Mouse (Mus musculus) adipocyte (in vitro differentiated cells): ENCODE measurements around the gene Susd2.

Experiments
- DNase-seq: peaks from one replicate; pipeline ENCODE4 v3.0.0-alpha.2; 2016; ENCODE audit warnings: low spot score

The Susd2 gene

DNA sequence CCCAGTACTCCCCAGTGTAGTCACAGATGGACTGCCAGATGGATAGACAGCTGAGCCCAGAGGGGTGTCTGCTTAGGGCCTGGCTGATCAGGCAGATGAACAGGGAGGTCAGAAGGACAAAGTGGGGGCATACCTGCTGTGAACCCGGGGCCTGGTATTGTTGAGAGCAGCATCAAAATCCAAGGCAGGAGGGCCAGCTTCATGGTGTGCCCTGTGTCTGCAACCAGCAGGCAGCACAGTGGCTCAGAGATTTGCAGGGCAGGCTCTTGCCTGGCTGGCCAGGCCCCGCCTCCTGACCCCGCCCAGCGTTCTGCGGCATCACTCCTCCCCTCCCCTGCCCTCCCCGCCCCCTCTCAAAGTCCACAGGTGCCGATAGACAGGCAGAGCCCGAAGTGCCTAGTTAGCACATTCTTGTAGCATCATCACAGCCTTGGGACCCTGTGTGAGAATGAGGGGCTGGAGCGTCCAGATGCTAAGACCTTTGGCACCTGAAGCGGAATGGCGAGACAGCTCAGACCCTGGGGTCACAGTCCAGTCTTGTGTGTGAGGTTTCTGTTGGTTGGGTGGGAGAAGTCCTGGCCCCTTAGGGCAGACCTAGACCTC, at the start of gene Susd2:
Susd2 (minus strand) TSS at position 268 of the 603 bp plus-strand sequence.
- no peak for DNase-seq

DNA sequence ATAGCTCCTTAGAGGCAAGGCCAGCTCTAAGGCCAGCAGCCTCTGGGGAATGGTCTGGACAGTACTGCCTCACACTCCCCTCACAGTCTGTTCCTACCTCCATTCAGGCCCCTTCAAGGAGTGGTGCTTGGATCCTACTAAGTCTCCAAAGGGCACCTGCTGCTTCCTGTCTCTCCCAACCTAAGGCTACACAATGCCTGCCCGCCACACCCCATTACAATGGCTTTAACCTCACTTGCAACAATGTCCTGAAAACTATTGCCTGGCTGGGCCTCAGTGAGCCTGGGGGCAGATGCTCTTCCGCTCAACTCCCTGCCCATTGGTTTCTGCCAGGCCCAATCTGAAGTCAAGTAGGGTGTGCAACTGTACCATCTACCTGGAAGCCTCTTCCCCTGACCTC, 44.8 kb upstream of the Susd2 start:
- DNase-seq: no peak

DNA sequence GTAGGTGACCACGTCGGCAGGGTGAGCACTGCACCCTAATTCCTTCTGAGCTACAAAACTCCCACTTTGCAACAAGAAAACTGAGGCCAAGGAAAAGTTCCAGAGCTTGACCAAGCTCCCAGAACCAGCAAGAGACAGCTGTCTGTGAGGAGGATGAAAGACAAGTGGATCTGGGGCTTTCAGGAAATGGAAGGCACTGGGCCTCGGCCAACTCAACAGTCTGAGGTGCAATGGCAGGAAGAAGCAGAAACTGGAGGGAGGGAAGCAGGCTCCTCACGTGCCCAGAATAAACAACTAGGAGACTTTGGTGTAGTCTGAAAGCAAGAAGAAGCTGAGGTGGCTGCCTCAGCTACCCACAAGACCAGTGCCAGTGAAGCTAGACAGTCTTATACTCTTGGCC, 42.9 kb upstream of the Susd2 start:
- DNase-seq: no peak

DNA sequence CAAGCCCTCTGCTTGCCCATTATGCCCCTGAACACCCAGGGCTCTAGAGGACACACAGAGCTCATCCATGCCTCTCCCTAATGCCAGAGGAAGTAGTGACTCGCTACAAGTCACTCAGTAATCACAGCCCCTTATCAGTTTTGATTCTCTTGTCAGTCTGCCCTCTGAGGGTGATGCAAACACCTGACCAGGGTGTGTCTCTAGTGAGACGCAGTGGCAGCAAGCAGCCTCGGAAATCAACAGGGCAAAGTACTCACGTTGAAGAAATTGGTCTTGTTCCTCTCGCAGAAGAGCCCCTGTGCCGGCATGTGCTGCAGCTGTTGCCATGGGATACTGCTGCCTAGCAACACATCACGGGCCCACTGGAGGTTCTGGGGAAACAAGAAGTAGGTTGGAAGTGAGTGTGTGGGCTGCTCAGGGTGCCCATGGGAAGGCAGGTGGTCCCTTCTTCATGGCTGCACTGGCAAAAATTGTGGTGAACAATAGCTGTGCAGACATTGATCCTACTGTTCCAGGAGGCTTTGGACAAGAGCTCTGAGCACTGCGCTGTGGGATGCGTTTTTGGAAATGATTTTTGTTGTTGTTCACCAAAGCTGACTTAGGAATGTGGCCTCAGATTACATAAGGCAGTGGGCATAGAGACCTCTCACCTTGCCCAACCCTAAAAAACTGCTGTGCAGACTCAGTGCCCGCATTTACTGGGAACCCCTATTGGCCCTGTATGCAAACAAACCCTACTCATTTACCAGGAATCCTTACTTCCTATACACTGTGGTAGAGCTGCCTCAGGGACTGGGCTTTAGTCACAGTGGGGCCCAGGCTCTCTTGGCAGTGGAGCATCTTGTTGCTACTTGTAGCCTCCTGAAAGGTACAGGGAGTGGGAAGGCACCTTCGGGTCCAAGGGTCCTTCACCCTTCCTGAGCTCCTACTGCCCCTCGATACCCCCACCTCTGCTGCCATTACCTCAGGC, 40.5 kb upstream of the Susd2 start:
- DNase-seq: no peak

DNA sequence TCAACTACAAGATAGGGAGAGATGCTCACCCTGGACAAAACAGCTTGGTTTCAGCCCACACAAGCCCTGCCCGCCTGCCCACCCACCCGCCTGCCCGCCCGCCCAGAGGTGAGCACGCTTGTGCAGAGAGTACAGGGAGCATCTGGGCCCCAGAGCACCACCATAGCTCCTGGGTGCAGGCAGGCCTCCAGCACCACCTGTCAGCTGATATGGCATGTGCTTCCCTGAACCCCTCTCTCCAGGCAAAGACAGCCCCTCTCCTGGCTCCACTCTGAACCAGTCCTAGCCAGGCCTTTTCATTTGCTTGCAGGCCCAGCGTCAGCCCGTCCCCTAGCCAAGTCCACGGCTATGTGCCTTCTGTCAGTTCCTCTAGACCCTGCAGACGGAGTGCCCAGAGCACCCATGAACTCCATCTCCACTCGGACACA, 36.8 kb upstream of the Susd2 start:
- no peak for DNase-seq

DNA sequence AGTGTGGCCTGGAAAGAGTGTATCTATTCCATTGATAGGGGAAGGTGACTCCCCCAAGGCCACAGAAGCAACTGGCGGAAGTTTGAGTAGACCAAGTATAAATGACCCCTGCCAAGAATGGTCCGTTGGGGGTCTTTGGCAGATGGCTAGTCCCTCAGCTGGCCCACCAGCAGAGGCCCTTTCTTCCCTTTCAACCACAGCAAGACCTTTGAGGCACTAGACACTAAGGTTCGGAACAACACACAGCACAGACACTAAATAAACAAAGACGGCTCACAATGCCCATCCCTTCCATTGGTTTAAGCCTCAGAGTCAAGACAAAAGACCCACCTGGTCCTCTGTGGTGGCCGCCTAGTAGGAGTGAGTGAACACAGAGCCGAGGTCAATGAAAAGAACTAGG, 35.4 kb upstream of the Susd2 start:
- DNase-seq: no peak

DNA sequence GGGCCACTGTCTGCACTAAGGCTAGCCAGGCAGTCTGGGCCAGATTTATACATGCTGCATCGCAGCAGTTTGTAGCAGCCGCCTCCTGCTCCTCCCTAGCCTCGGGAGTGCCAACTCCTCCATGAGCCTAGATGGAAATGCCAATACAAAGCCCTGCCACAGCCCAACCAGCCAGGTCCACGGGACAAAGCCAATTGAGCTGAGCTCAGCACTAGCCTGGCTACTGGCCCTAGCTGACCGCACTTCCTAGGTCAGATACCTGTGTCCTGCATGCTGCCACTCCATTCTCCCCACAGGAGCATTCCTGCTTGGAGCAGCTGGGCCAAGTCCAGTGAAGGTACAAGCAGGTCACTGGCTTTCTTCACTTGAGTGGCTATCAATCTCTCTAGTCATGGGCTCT, 34.2 kb upstream of the Susd2 start:
- DNase-seq: peak; percentile 67

DNA sequence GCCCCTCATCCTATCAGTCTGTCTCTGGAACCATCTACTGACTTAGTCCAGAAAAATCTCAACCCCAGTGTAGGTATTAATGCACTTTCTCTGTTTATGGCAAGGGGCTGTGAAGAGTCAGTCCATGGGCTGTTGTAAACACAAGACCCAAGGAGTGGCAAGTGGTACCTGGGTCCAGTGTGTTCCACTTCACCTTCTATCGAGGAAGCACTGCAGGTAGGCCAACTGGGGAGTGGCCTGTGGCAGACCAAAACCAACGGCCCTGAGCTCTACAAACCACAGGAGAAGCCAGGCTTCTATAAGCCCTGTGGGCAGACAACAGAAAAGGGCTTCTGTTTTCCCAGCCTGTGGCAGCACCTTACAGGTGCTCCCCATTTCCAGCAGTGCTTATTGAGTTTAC, 33.8 kb upstream of the Susd2 start:
- DNase-seq: no peak

DNA sequence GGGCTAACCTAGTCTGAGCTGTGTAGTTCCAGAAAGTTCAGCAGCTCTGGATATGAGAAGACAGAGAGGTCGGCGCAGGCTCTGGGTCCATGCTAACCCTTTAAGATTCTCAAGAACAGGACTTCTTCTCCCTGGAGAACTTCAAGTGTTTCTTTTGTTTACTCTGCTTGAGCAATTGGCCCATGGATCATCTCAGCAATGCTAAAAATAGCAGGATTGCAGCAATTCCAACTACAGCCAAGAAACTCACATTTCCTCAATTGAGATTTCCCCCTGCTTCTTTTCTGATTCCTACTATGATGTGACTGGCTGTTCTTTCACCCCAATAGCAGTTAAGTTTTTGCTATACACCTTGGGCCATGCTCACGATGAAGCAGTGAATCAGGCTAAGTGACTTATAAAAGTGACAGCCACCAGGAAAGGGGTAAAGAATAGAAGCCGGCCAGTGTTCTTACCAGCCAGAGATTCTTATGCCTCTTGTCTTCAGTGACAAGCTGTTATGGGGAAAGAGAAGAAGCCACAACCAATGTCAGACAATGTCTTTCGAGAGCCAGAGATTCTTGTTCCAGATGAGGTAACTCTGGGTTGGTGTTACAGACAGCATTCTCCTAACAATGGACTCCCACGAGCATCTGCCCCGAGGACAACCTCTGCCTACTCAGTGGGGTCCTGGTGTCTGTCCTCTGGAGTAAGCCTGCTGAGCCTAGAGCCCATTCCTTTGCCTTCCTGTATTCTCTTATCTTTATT, 33.2 kb upstream of the Susd2 start:
- DNase-seq: peak; percentile 92

DNA sequence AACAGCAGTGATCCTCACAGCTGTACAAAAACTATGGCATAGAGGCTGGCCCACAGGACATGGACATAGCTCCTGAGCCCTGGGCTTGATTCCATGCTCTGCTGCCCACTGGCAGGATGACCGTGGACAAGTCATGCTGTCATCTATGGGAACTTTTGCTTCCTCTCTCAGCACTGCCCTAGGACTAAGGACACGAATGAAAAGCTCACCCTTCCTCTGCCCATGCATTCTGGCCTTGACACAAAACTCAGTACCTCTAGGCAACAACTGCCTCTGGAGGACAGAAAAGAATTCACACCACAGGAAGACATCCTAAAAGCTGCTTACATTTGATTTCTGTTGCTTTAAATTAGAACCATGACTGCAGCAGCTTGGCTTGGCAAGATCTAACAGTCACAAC, 32.5 kb upstream of the Susd2 start:
- DNase-seq: peak; percentile 71

DNA sequence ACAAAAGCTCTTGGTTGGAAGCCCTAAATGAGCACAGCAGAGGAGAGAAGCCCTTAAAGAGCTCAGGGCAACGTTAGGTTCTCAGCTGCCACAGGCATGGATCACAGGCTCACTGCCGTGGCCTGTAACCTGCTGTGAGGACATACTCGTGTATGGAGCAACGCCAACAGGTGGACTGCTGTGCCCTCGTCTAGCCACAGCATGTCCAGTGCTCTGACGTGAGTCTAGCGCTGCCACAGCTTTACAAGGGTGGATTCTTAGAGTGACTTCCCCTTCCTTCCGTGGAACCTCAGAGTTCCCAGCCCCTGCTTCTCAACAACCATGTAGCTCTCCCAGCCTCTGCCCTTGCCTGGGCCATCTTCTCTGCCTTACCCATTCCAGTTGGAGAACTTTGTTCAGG, 31.8 kb upstream of the Susd2 start:
- no peak for DNase-seq

DNA sequence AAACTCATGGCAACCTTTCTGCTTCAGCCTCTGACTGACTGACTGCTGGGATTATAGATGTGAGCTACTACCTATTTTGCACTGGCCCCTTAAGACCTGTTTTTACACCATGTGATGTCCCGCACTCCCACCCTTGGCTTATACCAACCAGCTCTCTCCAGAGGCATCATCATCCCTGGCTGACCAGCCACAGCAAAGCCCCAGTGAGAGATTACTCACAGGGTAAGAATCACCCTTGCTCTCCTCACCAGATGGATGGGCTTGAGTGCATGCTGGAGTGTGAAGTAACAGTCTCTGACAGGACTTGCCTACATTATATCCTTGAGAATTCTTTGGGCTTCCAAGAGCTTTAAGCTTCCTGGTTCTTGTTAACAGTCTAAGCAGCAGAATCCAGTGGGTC, 26.1 kb upstream of the Susd2 start:
- no peak for DNase-seq

DNA sequence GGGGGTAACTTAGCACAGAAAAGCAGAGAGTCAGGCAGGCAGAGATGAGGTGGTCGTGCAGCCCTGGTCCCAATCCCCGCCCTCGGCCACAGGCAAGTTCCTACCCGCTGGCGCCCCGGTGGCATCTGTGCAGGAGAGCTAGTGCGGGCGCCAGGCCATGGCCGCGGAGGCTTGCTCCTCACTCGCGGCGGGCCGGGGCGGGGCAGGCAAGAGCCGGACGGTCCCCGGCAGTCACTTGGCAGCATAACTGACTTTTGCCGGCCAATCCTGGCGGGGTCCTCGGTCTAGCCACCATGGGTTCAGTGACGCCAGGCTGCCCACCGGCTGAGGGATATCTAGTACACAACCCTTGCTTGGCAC, 24.1 kb upstream of the Susd2 start:
- peak; percentile 57 for DNase-seq

DNA sequence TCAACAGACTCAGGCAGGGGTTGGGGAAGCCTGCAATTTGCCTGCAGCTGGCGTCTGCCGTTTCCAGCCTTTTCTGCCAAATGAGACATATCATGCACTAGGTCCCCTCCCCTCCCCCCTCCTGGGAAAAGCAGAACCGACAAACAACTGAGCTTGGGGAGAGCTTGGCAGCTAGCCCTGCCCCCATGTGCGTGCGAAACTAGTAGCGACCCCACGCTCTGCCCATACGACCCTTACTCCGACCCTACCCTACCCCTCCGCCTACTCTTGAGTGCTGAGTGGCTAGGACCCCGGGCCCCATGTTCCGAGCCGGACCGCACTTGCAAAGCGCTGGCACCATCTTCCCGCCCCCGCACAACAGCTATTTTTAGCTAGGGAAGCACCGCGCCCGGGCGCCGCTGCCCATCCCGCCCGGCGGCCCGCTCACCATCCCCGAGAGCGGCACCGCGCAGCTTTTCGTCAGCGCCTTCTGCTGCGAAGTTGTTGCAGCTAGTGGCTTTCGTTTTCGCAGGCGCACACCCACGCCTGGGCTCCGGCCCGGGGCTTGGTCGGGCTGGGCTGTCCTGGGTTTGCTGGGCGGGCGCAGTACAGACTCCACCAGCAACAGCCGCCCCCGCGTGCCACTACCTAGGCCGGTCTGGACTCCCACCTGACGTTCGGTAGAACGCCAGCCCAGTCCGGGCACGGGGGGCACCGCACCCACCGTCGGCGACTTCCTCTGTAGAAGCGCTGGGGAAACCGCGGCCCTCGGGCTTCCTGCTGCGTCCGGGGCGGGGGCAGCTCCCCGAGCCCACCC, 23.5 kb upstream of the Susd2 start:
- DNase-seq: peak; percentile 76

DNA sequence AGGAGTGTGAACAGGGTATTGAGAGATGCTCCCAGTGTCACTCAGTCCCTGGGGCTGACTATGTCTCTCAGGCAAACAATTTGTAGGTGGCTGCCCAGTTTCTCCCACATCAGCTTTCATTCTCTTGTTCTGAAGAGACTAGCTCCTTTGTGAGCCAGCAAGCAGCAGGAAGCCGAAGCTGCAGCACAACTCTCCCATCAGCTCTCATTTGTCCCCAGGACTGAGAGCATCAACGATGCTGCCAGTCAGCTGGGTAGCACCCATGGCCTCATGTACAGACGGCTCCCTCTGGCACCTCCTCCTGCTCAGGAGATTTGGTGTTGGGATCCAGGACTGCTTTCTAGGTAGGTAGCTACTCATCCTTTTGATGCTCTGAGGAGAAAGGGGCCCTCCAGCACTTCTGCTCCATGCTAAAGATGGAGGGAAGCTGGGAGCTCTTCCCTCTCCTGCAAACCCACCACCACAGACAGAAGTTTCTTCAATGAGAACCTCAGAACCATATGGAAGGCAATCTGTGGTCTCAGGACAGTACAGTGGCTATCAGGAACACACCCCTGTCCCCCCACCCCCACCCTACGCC, 22.7 kb upstream of the Susd2 start:
- DNase-seq: no peak

DNA sequence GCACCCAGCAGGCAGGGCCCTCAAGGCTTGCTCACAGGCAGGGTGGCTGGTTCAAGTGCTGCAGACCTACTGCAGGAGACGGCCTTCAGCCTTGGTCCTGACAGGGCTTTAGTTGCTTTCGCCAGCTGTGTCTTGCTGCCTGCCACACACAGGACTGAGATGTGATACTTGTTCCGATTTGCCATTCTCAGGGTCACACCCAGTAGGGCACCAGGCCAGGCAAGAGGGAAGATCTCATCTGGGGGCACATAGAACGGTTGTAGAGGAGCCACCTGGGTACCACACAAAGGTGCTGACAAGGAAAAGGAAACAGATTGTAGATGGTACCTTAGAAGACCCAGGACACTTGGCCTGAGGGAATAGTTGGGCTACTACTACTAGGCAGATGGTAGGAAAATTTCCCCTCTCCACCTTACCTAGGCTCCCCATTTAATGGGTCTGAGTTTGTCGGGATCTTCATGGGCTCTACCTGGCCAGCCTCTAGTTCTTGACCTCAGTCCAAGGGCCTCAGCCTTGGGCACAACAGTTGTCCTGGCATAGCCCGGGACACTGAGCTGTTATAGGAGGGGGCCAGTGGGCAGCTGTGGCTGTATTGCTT, 21.0 kb upstream of the Susd2 start:
- DNase-seq: no peak

DNA sequence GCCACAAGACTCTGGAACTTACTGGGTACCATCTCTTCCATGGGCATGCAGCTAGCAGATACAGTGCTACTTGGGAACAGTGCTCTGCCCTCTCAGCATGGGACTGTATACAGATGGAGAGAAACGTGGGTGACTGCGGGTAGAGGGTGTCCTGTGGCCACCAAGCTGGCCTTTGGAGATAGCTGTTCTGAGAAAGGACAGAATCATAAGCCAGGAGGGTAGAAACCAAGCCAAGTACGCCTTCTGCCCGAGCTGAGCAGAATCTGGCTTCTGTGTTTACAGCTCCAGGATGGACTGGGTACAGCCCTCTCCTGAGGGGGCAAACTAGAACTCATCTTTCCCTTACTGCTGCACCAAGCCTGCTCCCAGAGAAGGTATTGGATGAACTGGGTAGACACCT, 18.8 kb upstream of the Susd2 start:
- DNase-seq: no peak

DNA sequence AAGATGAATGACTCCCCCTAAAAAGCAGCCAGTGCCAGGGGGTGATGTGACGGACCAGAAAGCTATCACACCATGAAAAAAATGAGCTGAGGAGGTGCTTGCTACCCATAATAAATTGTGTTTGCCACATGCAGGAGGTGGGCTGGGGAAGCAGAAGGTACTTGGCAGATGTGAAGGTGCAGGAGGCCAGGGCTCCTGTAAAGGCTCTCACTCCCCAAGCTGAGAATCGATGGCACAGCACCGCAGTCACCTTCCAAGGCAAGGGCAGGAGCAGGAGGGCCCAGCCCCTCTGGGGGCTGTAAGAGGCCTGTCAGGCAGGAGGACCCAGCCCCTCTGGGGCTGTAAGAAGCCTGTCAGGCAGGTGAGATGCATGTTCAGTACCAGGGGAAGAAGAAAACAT, 18.1 kb upstream of the Susd2 start:
- DNase-seq: no peak

DNA sequence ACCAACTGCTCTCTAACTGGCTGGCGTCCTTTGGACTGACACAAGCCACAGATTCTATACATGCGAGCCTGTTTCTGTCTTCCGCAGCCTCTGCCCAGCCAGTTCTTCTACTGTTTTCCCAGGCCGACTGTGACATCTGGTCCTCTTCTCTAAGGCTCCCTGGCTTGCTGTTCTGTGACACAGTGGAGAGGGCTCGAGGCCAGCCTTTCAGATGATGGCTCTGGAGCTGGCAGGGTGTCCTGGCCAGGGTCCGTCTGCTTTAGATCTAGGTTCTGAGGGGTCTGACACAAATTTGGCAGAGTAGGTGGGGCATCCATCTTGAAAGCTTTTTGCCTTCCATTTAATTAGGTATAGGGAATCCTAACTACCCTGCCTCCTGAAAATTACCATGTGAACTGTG, 17.6 kb upstream of the Susd2 start:
- DNase-seq: no peak

DNA sequence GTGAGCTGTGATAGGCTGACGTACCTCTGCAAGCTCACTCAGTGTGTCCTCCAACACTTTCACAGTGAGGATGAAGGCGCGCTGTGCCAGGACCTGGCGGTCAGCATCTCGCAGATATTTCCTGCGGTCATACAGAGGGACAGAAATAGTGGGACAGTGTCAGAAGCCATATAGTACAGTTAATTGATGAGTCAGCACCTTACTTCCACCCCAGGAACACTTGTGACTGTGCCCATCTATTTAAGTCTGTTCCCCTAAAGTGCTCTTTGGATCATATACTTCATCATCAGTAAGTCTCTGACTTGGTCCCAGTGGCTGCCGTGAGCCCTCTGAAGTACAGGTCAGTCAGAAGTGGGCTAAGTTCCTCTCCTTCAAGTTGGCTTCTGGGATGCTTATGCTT, 14.0 kb upstream of the Susd2 start:
- no peak for DNase-seq

DNA sequence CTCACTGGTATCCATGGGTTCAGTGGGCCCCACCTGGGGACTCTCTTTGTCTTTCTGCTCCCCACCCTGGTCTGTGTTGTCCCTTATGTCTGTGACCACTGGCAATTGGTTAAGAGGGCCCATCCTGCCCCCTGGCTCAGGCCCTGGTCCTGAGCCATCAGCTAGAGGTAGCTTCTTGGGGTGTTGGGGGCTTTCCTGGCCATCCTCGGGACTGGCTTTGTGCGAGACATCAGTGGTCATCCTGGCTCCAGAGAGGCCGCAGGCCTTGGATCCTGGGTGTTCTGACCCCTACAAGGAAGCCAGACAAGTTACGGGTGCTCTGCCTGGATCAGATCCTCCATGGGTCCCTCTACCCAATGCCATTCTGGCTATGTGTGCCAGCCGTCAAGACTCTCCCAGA, 13.4 kb upstream of the Susd2 start:
- no peak for DNase-seq
